Mouse (Mus musculus) kidney, embryonic 16.5 days (tissue): ENCODE measurements around the gene 4833427G06Rik. TPM values are rescaled to one million over a fixed set of nuclear protein-coding genes. Genes with fewer than 3 reads are reported as not detected.

ENCODE experiments used
- ATAC-seq: fragments of 200-750 bp; cut with Nextera tagmentation; 2 replicates; pipeline ENCODE4 v1.8.0; 2017; ENCODE audit warnings: moderate TSS enrichment; ENCODE audit not compliant: low FRiP score, low TSS enrichment
- H3K27ac ChIP-seq: fragments of 300-500 bp; sonication (generic); 2 replicates; pipeline ENCODE4 v1.5.1; 2014; ENCODE audit warnings: low read length
- H3K27me3 ChIP-seq: fragments of 300-500 bp; sonication (generic); 2 replicates; pipeline ENCODE4 v1.6.1; 2014; ENCODE audit warnings: low read length, control low read depth, mixed read lengths; ENCODE audit not compliant: insufficient read depth
- H3K36me3 ChIP-seq: fragments of 300-500 bp; sonication (generic); 2 replicates; pipeline ENCODE4 v1.6.1; 2014; ENCODE audit warnings: low read length, control low read depth, mixed read lengths; ENCODE audit not compliant: insufficient read depth
- H3K4me1 ChIP-seq: fragments of 300-500 bp; sonication (generic); 2 replicates; pipeline ENCODE4 v1.6.1; 2014; ENCODE audit warnings: low read length, control low read depth, mixed read lengths; ENCODE audit not compliant: insufficient read depth
- H3K4me2 ChIP-seq: fragments of 300-500 bp; sonication (generic); replicated peaks from 2 replicates; pipeline ENCODE4 v1.6.1; 2014; ENCODE audit warnings: low read depth, low read length
- H3K4me3 ChIP-seq: fragments of 300-500 bp; sonication (generic); 2 replicates; pipeline ENCODE4 v1.5.1; 2014; ENCODE audit warnings: mild to moderate bottlenecking, low read length
- H3K9ac ChIP-seq: fragments of 300-500 bp; sonication (generic); replicated peaks from 2 replicates; pipeline ENCODE4 v1.6.1; 2014; ENCODE audit warnings: low read length
- H3K9me3 ChIP-seq: fragments of 300-500 bp; sonication (generic); 2 replicates; pipeline ENCODE4 v1.6.1; 2016; ENCODE audit warnings: low read length, control low read depth
- WGBS: fragments of 180-500 bp; shearing (Covaris S2); extraction: QIAGEN DNeasy Blood & Tissue Kit; methylation state at CpG from one replicate; pipeline ENCODE4 v1.1.7; 2014; 5-methylcytosine and 5-hydroxymethylcytosine counted together
- polyA plus RNA-seq: library from polyadenylated mRNA; unstranded; fragments of >200 nt; fragmentation: Nextera tagmentation; extraction: Ambion mirVana; gene quantifications from 2 replicates; pipeline ENCODE4 v1.2.1, GENCODE M21; 2015

Gene 4833427G06Rik
- polyA plus RNA-seq, 1 experiment from 2014 or later, result not detected

- WGBS, result 0% methylated on average over 17 of the region's 17 CpGs
- no peaks in the 10 kb centered on the region for H3K27me3 ChIP-seq
- H3K9ac ChIP-seq, result peak overlapping the region; percentile 60
- no peaks in the 10 kb centered on the region for H3K9me3 ChIP-seq
- peak overlapping the region; percentile 63 for H3K4me3 ChIP-seq
- H3K36me3 ChIP-seq, result no peaks in the 10 kb centered on the region
- peak; percentile 58 for ATAC-seq
- H3K4me2 ChIP-seq, result peak overlapping the region; percentile 94
- H3K4me1 ChIP-seq, result peaks cover 12% of the 10 kb centered on the region
- H3K27ac ChIP-seq, result peak overlapping the region; percentile 74; the same call in 1 of the 2 replicates
Measured at GRCm38 (mm10) chr9:51076300-51076978, 25.4 kb downstream of the 4833427G06Rik start.

DNA sequence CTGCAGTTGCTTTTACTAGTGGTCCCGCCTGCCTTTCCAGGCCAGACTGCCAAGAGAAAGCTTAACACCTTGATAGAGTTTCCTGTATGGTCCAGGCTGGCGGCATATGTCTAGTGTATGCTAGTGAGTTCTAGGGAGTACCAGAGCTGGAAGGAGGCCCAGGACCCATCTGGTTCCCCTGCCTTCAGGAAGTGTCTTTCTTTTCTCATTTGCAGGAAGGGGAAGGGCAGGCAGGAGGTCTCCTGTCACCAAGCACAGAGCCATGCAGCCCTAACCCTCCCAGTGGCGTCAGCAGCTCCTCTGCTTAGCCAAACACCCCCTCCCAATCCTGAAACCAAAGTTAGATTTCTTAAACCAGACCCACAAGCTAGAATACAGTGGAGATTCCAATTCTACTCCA lies 26.1 kb downstream of the 4833427G06Rik start:
- Histone ChIP-seq H3K27ac (no peak overlapping the region), H3K4me2 (peak overlapping the region; percentile 94), H3K36me3 (no peaks in the 10 kb centered on the region), H3K4me3 (peak overlapping the region; percentile 63), H3K4me1 (peaks cover 12% of the 10 kb centered on the region), H3K9me3 (no peaks in the 10 kb centered on the region), H3K27me3 (no peaks in the 10 kb centered on the region), H3K9ac (peak overlapping the region; percentile 60)
- peak; percentile 47 for ATAC-seq
- WGBS, result 18% methylated on average over 3 of the region's 3 CpGs

- Histone ChIP-seq H3K27me3 (no peaks in the 10 kb centered on the region), H3K27ac (no peak overlapping the region), H3K36me3 (no peaks in the 10 kb centered on the region), H3K4me2 (no peak overlapping the region), H3K4me1 (peaks cover 3% of the 10 kb centered on the region), H3K9ac (no peak overlapping the region), H3K4me3 (no peak overlapping the region), H3K9me3 (no peaks in the 10 kb centered on the region)
- ATAC-seq, result no peak
- 82% methylated on average over 4 of the region's 4 CpGs for WGBS
Measured at GRCm38 (mm10) chr9:51070801-51071200, 31.1 kb downstream of the 4833427G06Rik start.

GRCm38 (mm10) chr9:51068202-51068601 lies 33.7 kb downstream of the 4833427G06Rik start:
- Histone ChIP-seq H3K27me3 (no peaks in the 10 kb centered on the region), H3K27ac (no peak overlapping the region), H3K4me1 (no peaks in the 10 kb centered on the region), H3K4me2 (no peak overlapping the region), H3K36me3 (no peaks in the 10 kb centered on the region), H3K4me3 (no peak overlapping the region), H3K9ac (no peak overlapping the region), H3K9me3 (no peaks in the 10 kb centered on the region)
- ATAC-seq, result no peak
- WGBS, result 36% methylated on average over 3 of the region's 3 CpGs

DNA sequence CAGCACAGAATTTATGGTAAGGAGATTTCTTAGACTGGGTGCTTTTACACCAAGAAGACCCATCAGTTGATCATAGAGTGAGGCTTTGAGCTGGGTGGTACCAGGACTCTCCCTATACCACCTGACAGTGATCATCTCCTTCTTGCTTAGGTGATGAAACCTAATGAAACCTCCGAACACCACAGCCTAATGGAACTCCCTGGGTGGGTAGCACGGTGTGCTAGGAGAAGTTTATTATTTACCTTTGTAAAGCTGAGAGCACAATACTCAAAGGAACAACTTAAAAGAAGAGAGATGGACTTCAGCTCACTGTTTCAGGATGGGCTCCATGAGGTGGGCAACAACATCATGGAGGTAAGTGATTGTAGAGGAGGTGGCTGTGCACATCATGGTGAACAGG lies 41.3 kb downstream of the 4833427G06Rik start, which contains the start of gene Btg4:
Gene Btg4 (plus strand): TSS at position 301 of the 400 bp plus-strand sequence.
- Histone ChIP-seq H3K9ac (no peak within 1 kb of the TSS), H3K4me3 (no peak within 1 kb of the TSS), H3K4me2 (no peak within 1 kb of the TSS), H3K27me3 (no peaks in the 10 kb centered on the region), H3K4me1 (no peaks in the 10 kb centered on the region), H3K9me3 (no peaks in the 10 kb centered on the region), H3K27ac (no peak within 1 kb of the TSS), H3K36me3 (no peaks in the 10 kb centered on the region)
- 77% methylated on average over 2 of the region's 2 CpGs for WGBS
- ATAC-seq, result no peak

DNA sequence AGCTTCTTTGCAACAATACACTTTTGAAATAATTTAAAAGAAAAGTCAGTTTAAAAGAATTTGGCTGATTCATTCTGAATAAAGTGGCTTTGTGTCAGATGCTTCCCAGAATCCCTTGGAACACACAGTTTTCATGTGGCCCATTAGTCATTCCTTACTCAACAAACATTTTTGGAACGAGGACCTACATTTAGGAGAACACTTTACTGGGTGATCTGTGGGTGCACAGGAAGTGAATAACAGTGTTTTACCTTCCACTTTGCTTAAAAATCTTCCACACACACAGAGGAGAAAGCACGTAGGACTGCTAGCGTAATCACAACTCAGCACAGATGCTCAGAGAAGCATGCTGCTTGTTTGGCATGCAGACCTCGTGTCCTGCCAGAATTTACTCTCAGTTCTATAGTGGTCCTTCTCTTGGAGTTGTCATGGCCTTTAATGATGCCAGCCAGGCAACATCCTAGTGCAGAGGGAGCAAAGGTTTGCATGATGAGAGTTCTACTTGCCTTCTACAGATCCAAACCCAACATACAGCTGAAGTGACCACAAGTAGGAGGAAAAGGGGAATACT lies 42.8 kb downstream of the 4833427G06Rik start:
- H3K9me3 ChIP-seq, result no peaks in the 10 kb centered on the region
- no peak overlapping the region for H3K27ac ChIP-seq
- H3K4me2 ChIP-seq, result no peak overlapping the region
- H3K9ac ChIP-seq, result no peak overlapping the region
- H3K4me3 ChIP-seq, result no peak overlapping the region
- H3K27me3 ChIP-seq, result no peaks in the 10 kb centered on the region
- no peaks in the 10 kb centered on the region for H3K36me3 ChIP-seq
- H3K4me1 ChIP-seq, result no peaks in the 10 kb centered on the region
- 88% methylated on average over 4 of the region's 4 CpGs for WGBS
- ATAC-seq, result no peak

DNA sequence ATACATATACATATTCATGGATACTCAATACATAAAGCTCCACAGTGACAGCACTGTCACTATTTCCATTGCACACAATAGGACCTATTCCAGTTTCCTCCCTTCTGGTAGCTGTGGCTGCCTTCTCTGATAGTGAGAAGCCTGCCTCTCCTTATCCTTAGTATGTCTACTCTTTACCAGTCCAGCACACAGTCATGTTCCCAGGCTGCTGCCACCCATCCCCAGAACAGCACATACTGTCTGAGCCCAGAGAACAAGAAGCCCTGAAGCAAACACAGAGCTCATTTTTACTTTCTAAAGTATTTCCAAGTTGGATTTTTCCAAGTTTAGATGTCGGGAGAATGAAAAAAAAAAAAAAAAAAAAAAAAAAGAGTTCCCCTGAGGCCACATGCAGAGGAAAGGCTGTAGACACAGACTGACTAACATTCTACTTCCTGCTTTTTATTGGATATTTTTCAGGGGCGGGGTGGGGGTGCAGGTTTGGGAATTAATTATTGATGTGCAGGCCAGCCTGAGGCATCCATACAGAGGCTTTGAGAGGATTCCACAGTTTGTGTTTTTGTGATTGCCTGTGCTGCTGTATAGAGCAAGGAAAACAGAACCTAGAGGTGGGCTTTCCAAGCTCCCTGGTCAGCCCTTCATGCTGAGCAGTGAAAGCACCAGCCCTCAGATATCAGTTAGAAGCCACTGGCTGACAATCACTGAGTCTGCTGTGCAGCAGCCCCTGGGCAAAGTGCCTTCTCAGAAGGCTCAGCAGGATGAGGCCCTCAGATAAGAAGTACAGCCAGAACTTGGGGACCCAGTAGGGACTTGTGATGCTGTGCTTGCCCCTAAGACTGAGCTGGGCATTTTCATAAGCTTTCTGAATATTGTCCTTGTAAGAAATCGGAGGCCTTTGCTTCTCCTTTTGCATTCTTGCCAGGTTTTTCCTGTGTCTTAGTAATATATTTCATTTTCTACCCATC lies 45.2 kb downstream of the 4833427G06Rik start:
- no peak overlapping the region for H3K27ac ChIP-seq
- no peak overlapping the region for H3K4me2 ChIP-seq
- no peak overlapping the region for H3K9ac ChIP-seq
- no peak overlapping the region for H3K4me3 ChIP-seq
- no peaks in the 10 kb centered on the region for H3K36me3 ChIP-seq
- no peaks in the 10 kb centered on the region for H3K4me1 ChIP-seq
- WGBS, result 59% methylated on average over 3 of the region's 3 CpGs
- ATAC-seq, result no peak
- H3K27me3 ChIP-seq, result no peaks in the 10 kb centered on the region
- no peaks in the 10 kb centered on the region for H3K9me3 ChIP-seq

DNA sequence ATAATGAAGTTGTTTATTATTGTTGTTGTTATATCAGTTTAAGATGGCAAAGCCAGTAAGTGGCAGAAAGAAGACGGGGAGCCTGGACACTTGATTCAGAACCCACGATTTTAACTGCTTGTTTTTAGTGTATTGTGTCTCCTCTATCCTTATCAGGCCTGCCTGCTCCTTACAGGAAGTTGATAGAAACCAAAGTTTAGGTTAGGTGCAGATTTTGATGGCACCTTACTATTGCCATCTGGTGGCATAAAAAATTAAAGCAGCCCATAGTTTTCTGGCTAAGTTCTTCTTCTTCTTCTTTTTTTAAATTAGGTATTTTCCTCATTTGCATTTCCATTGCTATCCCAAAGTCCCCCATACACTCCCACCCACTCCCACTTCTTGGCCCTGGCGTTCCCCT lies 49.7 kb downstream of the 4833427G06Rik start:
- Histone ChIP-seq H3K4me1 (no peaks in the 10 kb centered on the region), H3K36me3 (no peaks in the 10 kb centered on the region), H3K27ac (no peak overlapping the region), H3K9me3 (no peaks in the 10 kb centered on the region), H3K9ac (no peak overlapping the region), H3K4me2 (no peak overlapping the region), H3K4me3 (no peak overlapping the region), H3K27me3 (no peaks in the 10 kb centered on the region)
- 74% methylated on average over 3 of the region's 3 CpGs for WGBS
- ATAC-seq, result no peak

DNA sequence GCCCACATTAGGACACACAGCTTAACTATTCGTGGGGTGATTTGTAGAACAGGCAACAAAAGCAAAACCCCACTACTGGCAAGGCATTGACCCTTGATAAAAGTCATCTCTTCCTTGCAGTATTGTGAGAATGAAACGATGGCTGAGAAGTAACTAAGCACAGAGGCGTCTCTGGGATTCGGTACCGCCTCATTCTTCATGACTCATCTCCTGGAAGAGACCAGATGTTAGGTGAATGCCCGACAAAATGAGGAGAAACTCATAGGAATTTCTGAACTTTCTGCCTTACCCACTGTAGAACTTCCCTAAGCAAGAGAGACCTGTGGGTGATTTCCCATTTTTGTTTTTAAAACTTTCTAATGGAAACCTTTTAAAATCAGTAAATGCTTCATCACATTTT lies 59.7 kb downstream of the 4833427G06Rik start:
- WGBS, result 81% methylated on average over 6 of the region's 6 CpGs
- no peak overlapping the region for H3K9ac ChIP-seq

More for the DNA sequence above, 59.7 kb downstream of the 4833427G06Rik start:
- no peak overlapping the region for H3K4me2 ChIP-seq
- H3K4me1 ChIP-seq, result no peaks in the 10 kb centered on the region
- no peak overlapping the region for H3K27ac ChIP-seq
- no peaks in the 10 kb centered on the region for H3K36me3 ChIP-seq
- H3K9me3 ChIP-seq, result no peaks in the 10 kb centered on the region
- ATAC-seq, result no peak
- no peaks in the 10 kb centered on the region for H3K27me3 ChIP-seq
- H3K4me3 ChIP-seq, result no peak overlapping the region
